Mouse (Mus musculus): ENCODE results near the gene Csgalnact2. TPM values are rescaled to one million over a fixed set of nuclear protein-coding genes. Genes with fewer than 3 reads are reported as not detected.

Gene Csgalnact2
- polyA plus RNA-seq (2015; fragmentation: Nextera tagmentation; extraction: Ambion mirVana): 15.3 and 15.6 TPM in 2 replicates

- peak within 1 kb of the TSS; percentile 76; the same call in 1 of the 2 replicates for H3K27ac ChIP-seq
- H3K4me3 ChIP-seq: peak within 1 kb of the TSS; percentile 85
- peaks cover 2% of the 10 kb centered on the region; the same call in 1 of the 2 replicates for H3K4me1 ChIP-seq
- peak; percentile 98 for ATAC-seq (ENCODE audit: low FRiP score, low read depth)
- no peaks in the 10 kb centered on the region for H3K36me3 ChIP-seq
- 6% methylated on average over 57 of the region's 66 CpGs for WGBS
- no peaks in the 10 kb centered on the region for H3K9me3 ChIP-seq
- peak within 1 kb of the TSS; percentile 76 for H3K4me2 ChIP-seq (replicated peaks)
- H3K9ac ChIP-seq: peak within 1 kb of the TSS; percentile 82
- H3K27me3 ChIP-seq: no peaks in the 10 kb centered on the region
Measured at GRCm38 (mm10) chr6:118138731-118139709, at the start of gene Csgalnact2. TSS of gene Csgalnact2 (minus strand) at chr6:118139140.

DNA sequence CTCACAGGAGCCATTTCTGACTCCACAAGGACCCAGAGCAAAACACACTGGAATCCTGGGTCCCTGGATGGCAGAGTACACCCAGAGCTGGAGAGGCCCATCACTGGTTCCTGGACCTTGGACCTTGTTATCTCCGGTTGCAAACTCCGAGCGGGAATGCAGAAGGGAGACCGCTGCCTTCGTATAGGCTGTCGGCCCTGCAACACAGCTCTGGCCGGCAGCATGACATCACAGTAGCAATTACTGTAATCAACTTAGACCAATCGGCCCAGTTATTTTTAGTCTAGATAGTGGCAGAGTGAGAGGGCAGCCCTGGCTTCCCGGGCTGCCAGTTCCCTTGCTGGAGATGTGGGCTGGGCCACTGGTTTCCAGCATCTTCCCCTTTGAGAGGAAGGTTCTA, 49.7 kb upstream of the Csgalnact2 start:
- Histone ChIP-seq H3K27ac (no peak overlapping the region), H3K4me2 (replicated peaks) (no peak overlapping the region), H3K36me3 (no peaks in the 10 kb centered on the region), H3K9me3 (no peaks in the 10 kb centered on the region), H3K27me3 (peaks cover 9% of the 10 kb centered on the region), H3K4me1 (no peaks in the 10 kb centered on the region), H3K4me3 (no peak overlapping the region), H3K9ac (no peak overlapping the region)
- no peak for ATAC-seq (ENCODE audit: low FRiP score, low read depth)
- 82% methylated on average over 9 of the region's 9 CpGs for WGBS

DNA sequence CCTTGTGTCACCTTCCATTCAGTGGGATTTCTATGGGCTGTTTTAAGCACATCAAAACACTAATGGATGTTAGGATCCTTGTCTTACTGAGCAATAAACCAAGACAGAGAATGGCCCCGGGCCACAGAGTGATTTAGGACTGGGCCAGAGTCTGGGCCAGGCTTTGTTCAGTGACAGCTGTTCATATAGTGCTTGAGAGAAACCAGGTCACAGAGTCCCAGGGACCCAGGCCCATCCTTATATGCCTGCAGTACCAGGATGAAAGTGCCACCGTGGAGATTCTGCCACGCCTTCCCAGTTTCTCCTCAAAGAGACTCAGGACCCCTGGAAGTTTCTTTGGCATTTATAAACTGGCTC, 48.3 kb upstream of the Csgalnact2 start:
- ATAC-seq (ENCODE audit: low FRiP score, low read depth): no peak
- Histone ChIP-seq H3K27ac (no peak overlapping the region), H3K4me2 (replicated peaks) (no peak overlapping the region), H3K4me3 (no peak overlapping the region), H3K36me3 (no peaks in the 10 kb centered on the region), H3K27me3 (peaks cover 4% of the 10 kb centered on the region; the same call in 1 of the 2 replicates), H3K9me3 (no peaks in the 10 kb centered on the region), H3K9ac (no peak overlapping the region), H3K4me1 (no peaks in the 10 kb centered on the region)
- WGBS: 45% methylated on average over 3 of the region's 3 CpGs

DNA sequence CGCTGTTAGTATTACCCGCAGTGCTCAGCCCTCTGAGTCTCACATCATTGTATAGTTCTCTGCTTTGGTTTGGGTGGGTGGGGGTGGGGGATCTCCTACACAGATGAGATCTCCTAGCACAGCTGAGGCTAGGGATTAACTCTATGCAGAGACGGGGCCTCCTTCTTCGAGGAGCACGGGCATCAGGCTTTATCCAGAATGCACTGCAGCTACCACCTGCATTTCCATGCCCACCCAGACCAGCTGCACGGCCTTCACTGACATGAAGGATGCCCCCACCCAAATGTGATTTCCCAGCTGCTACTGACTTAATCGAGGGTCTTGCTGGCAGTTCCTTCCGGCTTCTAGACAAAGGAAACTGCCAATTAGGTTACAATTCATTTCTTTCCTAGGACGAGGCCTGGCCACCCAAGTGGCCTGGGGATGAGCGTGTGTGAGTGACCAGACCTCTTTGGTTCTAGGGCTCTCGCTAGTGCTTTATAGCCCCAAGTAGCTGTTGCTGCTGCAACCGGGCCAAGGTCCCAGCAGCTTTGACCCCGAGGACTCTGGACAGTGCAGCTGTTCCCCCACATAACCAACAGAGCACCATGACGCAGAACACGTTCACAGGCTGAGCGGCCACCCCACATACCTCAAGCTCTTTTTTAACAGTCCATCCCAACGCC, 47.8 kb upstream of the Csgalnact2 start:
- Histone ChIP-seq H3K27ac (no peak overlapping the region), H3K27me3 (no peaks in the 10 kb centered on the region; the same call in 1 of the 2 replicates), H3K4me3 (no peak overlapping the region), H3K4me2 (replicated peaks) (no peak overlapping the region), H3K9me3 (no peaks in the 10 kb centered on the region), H3K4me1 (no peaks in the 10 kb centered on the region), H3K36me3 (no peaks in the 10 kb centered on the region), H3K9ac (no peak overlapping the region)
- 36% methylated on average over 17 of the region's 17 CpGs for WGBS
- no peak for ATAC-seq (ENCODE audit: low FRiP score, low read depth)

DNA sequence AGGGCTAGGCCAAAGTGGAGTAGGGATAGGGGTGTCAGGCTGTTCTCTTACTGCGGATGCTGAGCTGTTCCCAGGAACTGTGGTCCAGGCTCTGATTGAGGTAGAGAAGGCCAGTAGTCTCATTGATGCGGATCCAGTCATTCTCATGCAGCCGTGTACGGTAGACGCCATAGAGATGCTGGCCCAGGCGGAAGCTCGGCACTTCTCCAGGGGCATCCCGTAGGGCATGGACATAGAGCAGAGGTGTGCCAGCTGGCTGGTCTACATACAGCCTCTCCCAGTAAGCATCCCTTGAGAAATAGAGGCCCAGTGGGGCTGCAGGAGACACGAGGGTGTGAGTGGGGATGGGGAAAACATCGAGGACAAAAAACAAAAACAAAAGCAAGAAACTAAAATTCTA, 45.2 kb upstream of the Csgalnact2 start:
- H3K27ac ChIP-seq: no peak overlapping the region
- no peak overlapping the region for H3K4me3 ChIP-seq
- H3K36me3 ChIP-seq: no peaks in the 10 kb centered on the region
- 92% methylated on average over 10 of the region's 10 CpGs for WGBS
- no peaks in the 10 kb centered on the region for H3K4me1 ChIP-seq
- no peak overlapping the region for H3K9ac ChIP-seq
- no peak overlapping the region for H3K4me2 ChIP-seq (replicated peaks)
- no peak for ATAC-seq (ENCODE audit: low FRiP score, low read depth)
- H3K27me3 ChIP-seq: no peaks in the 10 kb centered on the region; the same call in 1 of the 2 replicates
- H3K9me3 ChIP-seq: no peaks in the 10 kb centered on the region

DNA sequence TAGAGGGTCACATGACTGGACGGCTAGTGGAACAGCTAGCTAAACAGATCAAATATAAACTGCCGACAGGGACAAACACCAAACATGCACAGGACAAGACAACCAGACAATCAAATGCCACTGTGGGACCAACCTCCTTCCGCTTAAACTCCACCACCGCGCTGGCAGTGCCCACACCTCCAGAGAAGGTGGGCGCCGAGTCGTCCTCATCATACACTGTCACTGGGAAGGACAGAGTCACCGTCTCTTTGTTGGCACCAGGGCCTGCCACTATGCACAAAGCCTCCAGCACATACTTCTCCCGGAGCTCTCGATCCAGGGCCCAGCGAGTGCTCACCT, 41.1 kb upstream of the Csgalnact2 start:
- no peak for ATAC-seq (ENCODE audit: low FRiP score, low read depth)
- 85% methylated on average over 12 of the region's 12 CpGs for WGBS
- no peak overlapping the region for H3K4me2 ChIP-seq (replicated peaks)

DNA sequence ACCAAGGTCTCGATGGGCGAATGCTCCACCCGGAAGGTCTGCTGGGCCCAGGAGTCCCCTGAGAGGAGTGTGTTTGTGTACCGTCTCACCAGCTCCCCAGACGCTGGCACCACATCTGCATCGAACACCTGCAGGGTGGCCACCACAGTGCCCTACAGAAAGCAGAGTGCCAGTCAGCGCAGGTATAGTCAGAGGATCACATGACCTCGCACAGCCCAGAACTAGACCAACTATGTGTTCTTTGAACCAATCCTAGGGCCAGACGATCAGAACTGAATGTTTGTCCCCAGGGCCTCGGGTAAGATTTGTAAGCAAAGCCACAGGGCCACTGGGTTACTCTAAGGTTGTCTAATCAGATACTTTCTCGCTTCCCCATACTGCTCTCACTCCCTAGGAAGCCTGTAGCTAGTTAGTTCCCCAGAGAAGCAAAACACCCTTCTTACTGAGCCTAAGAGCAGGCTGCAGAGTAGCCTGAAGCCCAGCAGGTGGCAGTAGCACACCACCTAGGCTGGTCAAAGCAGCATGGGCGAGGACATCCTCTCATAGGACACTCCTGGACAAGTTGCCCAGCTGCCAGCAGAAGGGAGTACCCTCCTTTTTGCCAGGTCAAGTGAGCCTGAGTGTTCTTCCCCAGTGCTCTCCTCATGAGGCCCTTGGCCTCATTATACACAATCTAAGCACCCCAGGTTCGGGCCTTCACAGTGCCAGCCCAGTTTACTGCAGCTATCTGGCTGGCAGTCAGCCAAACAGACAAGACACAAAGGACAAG, 40.6 kb upstream of the Csgalnact2 start:
- Histone ChIP-seq H3K27me3 (no peaks in the 10 kb centered on the region), H3K9me3 (no peaks in the 10 kb centered on the region), H3K4me3 (no peak overlapping the region), H3K36me3 (no peaks in the 10 kb centered on the region), H3K27ac (no peak overlapping the region), H3K4me2 (replicated peaks) (no peak overlapping the region), H3K4me1 (no peaks in the 10 kb centered on the region), H3K9ac (no peak overlapping the region)
- whole genome bisulfite sequencing: 60% methylated on average over 13 of the region's 13 CpGs
- ATAC-seq (ENCODE audit: low FRiP score, low read depth): peak; percentile 69; the same call in 1 of the 2 replicates

More for the DNA sequence above, 41.1 kb upstream of the Csgalnact2 start:
- Histone ChIP-seq H3K27ac (no peak overlapping the region), H3K27me3 (no peaks in the 10 kb centered on the region), H3K9ac (no peak overlapping the region), H3K9me3 (no peaks in the 10 kb centered on the region), H3K4me3 (no peak overlapping the region), H3K36me3 (no peaks in the 10 kb centered on the region), H3K4me1 (no peaks in the 10 kb centered on the region)

DNA sequence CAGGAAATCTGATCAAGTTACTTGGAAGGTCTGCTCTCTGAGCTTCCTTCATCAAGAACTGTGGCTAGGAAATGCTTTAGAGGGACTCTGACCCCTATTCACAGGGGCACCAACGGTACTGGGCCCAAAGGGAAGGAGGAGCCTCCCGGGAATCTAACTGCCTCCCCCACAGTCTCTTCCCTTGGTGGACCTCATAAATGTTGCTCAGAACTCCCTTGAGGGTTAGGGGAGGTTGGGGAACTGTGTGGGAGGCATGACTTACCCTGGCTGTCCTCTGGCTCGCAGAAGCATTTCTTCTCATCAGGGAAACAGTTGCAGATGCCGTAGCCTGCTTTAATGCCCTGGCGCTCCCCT, 35.0 kb upstream of the Csgalnact2 start:
- no peak for ATAC-seq (ENCODE audit: low FRiP score, low read depth)
- 67% methylated on average over 5 of the region's 5 CpGs for WGBS
- Histone ChIP-seq H3K27me3 (no peaks in the 10 kb centered on the region), H3K9ac (no peak overlapping the region), H3K4me1 (no peaks in the 10 kb centered on the region), H3K4me3 (no peak overlapping the region), H3K9me3 (no peaks in the 10 kb centered on the region), H3K4me2 (replicated peaks) (no peak overlapping the region), H3K27ac (no peak overlapping the region), H3K36me3 (no peaks in the 10 kb centered on the region)

DNA sequence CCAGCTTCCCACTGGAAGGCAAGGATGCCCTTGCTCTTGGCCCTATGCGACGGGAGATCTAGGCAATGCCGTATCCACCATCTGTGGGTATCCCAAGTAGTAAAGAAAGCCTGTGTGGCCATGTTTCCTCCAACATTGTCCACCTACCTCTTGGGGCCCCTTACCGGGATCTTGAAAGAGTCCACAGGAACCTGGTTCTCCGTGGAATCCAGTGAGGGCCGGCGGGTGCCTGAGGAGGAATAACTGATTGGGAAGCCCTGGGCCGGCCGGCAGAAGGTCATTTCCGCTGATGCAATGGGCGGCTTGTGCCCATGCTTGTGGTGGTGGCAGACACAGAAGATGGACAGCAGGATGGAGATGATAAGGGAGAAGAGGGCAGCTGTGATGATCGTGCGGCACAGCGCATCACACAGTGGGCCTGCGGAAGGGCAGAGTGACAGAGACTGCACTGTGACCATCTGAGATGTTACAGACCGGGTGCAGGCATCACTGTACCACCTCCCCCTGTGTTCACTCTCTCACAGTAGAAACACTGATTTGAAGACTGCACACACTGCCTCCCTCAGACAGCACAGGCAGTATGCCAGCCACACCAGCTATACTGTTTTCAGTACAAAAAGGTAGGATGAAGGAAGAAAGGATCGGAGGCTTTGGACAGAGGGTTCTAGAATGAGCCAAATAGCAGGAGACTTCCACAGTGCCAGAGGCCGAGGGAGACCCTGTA, 34.5 kb upstream of the Csgalnact2 start:
- H3K4me1 ChIP-seq: no peaks in the 10 kb centered on the region
- no peaks in the 10 kb centered on the region for H3K36me3 ChIP-seq
- ATAC-seq (ENCODE audit: low FRiP score, low read depth): no peak
- no peak overlapping the region for H3K4me3 ChIP-seq
- H3K27ac ChIP-seq: no peak overlapping the region
- H3K27me3 ChIP-seq: no peaks in the 10 kb centered on the region
- H3K4me2 ChIP-seq (replicated peaks): no peak overlapping the region
- WGBS: 89% methylated on average over 18 of the region's 18 CpGs
- H3K9ac ChIP-seq: no peak overlapping the region
- no peaks in the 10 kb centered on the region for H3K9me3 ChIP-seq

DNA sequence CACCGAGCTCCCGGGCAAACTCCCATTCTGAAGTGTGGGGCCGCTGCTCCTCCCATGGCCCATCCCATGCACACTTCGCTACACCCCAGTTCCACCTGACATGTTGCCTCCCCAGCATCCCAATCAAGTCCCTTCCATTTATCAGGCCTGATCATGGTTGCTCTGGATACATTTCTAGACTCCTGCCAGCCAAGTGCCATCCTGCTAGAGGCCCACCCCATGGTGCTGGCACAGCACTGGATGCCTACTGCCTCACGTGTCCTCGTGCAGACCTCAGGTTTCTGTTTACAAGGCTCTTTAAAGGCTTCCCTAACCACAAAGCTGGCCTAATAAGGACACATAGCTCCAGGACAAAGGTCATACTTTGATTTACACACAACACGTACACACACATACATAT, 32.4 kb upstream of the Csgalnact2 start:
- Histone ChIP-seq H3K9ac (no peak overlapping the region), H3K4me1 (no peaks in the 10 kb centered on the region), H3K4me2 (replicated peaks) (no peak overlapping the region), H3K27me3 (no peaks in the 10 kb centered on the region), H3K36me3 (no peaks in the 10 kb centered on the region), H3K27ac (no peak overlapping the region), H3K4me3 (no peak overlapping the region), H3K9me3 (no peaks in the 10 kb centered on the region)
- no peak for ATAC-seq (ENCODE audit: low FRiP score, low read depth)
- 86% methylated on average over 7 of the region's 7 CpGs for WGBS

- no peak overlapping the region for H3K9ac ChIP-seq
- no peaks in the 10 kb centered on the region for H3K4me1 ChIP-seq
- H3K36me3 ChIP-seq: no peaks in the 10 kb centered on the region
- no peaks in the 10 kb centered on the region for H3K9me3 ChIP-seq
- H3K4me2 ChIP-seq (replicated peaks): no peak overlapping the region
- 84% methylated on average over 14 of the region's 14 CpGs for WGBS
- H3K4me3 ChIP-seq: no peak overlapping the region
- ATAC-seq (ENCODE audit: low FRiP score, low read depth): no peak
- H3K27ac ChIP-seq: no peak overlapping the region
- H3K27me3 ChIP-seq: no peaks in the 10 kb centered on the region
Measured at GRCm38 (mm10) chr6:118168106-118168505, 29.2 kb upstream of the Csgalnact2 start.

Measured in limb, embryonic 13.5 days (tissue).